Mouse (Mus musculus) erythroblast, embryonic 14.5 days (primary cell): ENCODE data around the gene Mtus2.

Experiments used
- GATA1 ChIP-seq: IDR thresholded peaks from 2 replicates; pipeline ENCODE4 v1.6.1; 2012; ENCODE audit warnings: low read length, inconsistent platforms, mixed read lengths
- TAL1 ChIP-seq: IDR thresholded peaks from 3 replicates; pipeline ENCODE4 v1.6.1; 2012; ENCODE audit warnings: low read length, inconsistent platforms, mixed read lengths

DNA sequence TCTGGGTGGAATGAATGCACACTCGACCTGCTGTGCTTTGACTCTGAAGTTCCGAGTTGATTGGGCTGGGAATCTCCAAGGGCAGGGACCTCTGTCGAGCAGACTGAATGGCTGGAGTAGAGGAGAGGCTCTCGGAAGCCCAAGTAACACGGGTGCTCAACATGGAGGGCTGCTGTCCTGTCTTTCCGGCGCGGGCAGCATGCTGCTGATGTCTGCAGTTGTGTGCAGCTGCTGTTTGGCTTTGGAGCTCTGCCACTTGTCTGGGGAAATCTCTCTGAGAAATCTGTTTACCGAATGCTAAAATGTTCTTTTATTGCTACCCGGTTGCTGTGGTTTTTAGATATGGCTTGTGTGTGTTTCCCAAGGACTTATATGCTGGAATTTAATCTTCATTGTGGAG is 33.7 kb downstream of the Mtus2 start:
- TF ChIP-seq TAL1 (no peak), GATA1 (no peak)
